21 mouse cellular contexts compared by ENCODE assay signal in genomic region chr6:12105144-12105543, GRCm38 (mm10).
DNase-seq lines count a peak whose midpoint lies in the region; ATAC-seq and TF ChIP-seq lines count a peak whose summit lies in the region.
"Had no signal": no experiment of that assay in that cellular context is flagged by ENCODE, and none has a peak within 500 bp of the region (broad histone marks: within the 10 kb centered on the region; RNA-seq: fewer than 3 reads in every experiment).

No protein-coding gene starts in this region.

- ATAC-seq in lung, embryonic 15.5 days (ENCODE audit: borderline replicate concordance, extremely low read depth, low FRiP score, low TSS enrichment), result peak; percentile 86
- ATAC-seq: forebrain, embryonic 13.5 days; hindbrain, postnatal 0 days had no signal

- H3K27ac ChIP-seq in lung, embryonic 15.5 days, result peak overlapping the region; percentile 59; the same call in 1 of the 2 replicates
- H3K27ac ChIP-seq in thymus, adult 2 months (ENCODE audit: control insufficient read depth, insufficient read depth, low read length), result no peak overlapping the region
- H3K27ac ChIP-seq: forebrain, embryonic 13.5 days; heart, embryonic 10.5 days; hindbrain, postnatal 0 days; limb, embryonic 12.5 days; liver, embryonic 15.5 days; neural tube, embryonic 13.5 days had no signal

- no peak for TF ChIP-seq POLR2A in thymus, adult 2 months (IDR thresholded peaks at IDR 0.05; ENCODE audit: control insufficient read depth, extremely low read depth, insufficient read depth, low read length, poor library complexity)

- DNase-seq in embryo, embryonic 10.5 days (ENCODE audit: low spot score), result peak; percentile 23
- no peak for DNase-seq in embryo, embryonic 11 days
- peak; percentile 27 for DNase-seq in kidney, postnatal 14 days
- DNase-seq in kidney, adult 8-10 months, result no peak
- DNase-seq in 3T3-L1 (ENCODE audit: low read depth, low spot score), result peak; percentile 19
- no peak for DNase-seq in thymus, adult 2 months
- no peak for DNase-seq in ovary, adult 18-20 months (ENCODE audit: low spot score)
- DNase-seq: adrenal gland, postnatal 25 days; cerebellum, adult 9-10 months; gastrocnemius, postnatal 14 days; heart, postnatal 36 days; thymus, postnatal 4 days had no signal

- H3K4me2 ChIP-seq in lung, embryonic 15.5 days, result no peak overlapping the region
- H3K4me2 ChIP-seq: forebrain, embryonic 13.5 days; limb, embryonic 12.5 days; liver, embryonic 15.5 days; neural tube, embryonic 13.5 days had no signal

- no peak overlapping the region for H3K4me3 ChIP-seq in lung, embryonic 15.5 days
- H3K4me3 ChIP-seq in thymus, adult 2 months (ENCODE audit: control insufficient read depth, insufficient read depth, low read length), result no peak overlapping the region
- H3K4me3 ChIP-seq: forebrain, embryonic 13.5 days; heart, embryonic 10.5 days; limb, embryonic 12.5 days; liver, embryonic 15.5 days; megakaryocyte, embryonic 14.5 days; neural tube, embryonic 13.5 days had no signal

- WGBS in lung, embryonic 15.5 days, result 37% methylated on average over 4 of the region's 4 CpGs
- WGBS in thymus, adult 2 months, result 95% methylated on average over 4 of the region's 4 CpGs

- no peak for TF ChIP-seq CTCF in thymus, adult 2 months (IDR thresholded peaks at IDR 0.05; ENCODE audit: borderline replicate concordance, control insufficient read depth, extremely low read depth, insufficient read depth, low read length, poor library complexity)

- H3K4me1 ChIP-seq in lung, embryonic 15.5 days, result no peaks in the 10 kb centered on the region
- no peaks in the 10 kb centered on the region for H3K4me1 ChIP-seq in thymus, adult 2 months (replicated peaks; ENCODE audit: control insufficient read depth, insufficient read depth, low read length)
- H3K4me1 ChIP-seq: forebrain, embryonic 13.5 days; heart, embryonic 10.5 days; limb, embryonic 12.5 days; liver, embryonic 15.5 days; neural tube, embryonic 13.5 days had no signal

- H3K27me3 ChIP-seq in lung, embryonic 15.5 days, result no peaks in the 10 kb centered on the region
- H3K27me3 ChIP-seq in thymus, adult 2 months (ENCODE audit: control insufficient read depth, insufficient read depth, low read length), result no peaks in the 10 kb centered on the region
- H3K27me3 ChIP-seq: CH12.LX; forebrain, embryonic 13.5 days; limb, embryonic 12.5 days; liver, embryonic 15.5 days; megakaryocyte, embryonic 14.5 days; neural tube, embryonic 13.5 days had no signal

- no peak overlapping the region for H3K9ac ChIP-seq in lung, embryonic 15.5 days
- H3K9ac ChIP-seq: forebrain, embryonic 13.5 days; limb, embryonic 12.5 days; liver, embryonic 15.5 days; neural tube, embryonic 13.5 days had no signal

- H3K36me3 ChIP-seq in lung, embryonic 15.5 days, result no peaks in the 10 kb centered on the region
- no peaks in the 10 kb centered on the region for H3K36me3 ChIP-seq in thymus, adult 2 months (ENCODE audit: control insufficient read depth, insufficient read depth, low read length)
- H3K36me3 ChIP-seq: heart, embryonic 10.5 days; limb, embryonic 12.5 days; liver, embryonic 15.5 days; neural tube, embryonic 13.5 days had no signal

- no peaks in the 10 kb centered on the region for H3K9me3 ChIP-seq in lung, embryonic 15.5 days
- H3K9me3 ChIP-seq: forebrain, embryonic 13.5 days; heart, embryonic 10.5 days; limb, embryonic 12.5 days; liver, embryonic 15.5 days; megakaryocyte, embryonic 14.5 days; neural tube, embryonic 13.5 days had no signal

Comparison
In these comparisons a context has a peak if more than half of its experiments do, and no peak if none do; other contexts are left out.
1. DNase-seq: peak in embryo, embryonic 10.5 days (single experiment), kidney, postnatal 14 days (single experiment) and 3T3-L1 (single experiment); none in embryo, embryonic 11 days (single experiment), kidney, adult 8-10 months (0 of 2), thymus, adult 2 months (single experiment) and ovary, adult 18-20 months (single experiment).